In genomic region chr1:120539506-120540029, GRCm38 (mm10) we compare ENCODE assay signal across 22 mouse cellular contexts. TPM values are rescaled to one million over a fixed set of nuclear protein-coding genes. Genes with fewer than 3 reads are reported as not detected.
"Had no signal": no experiment of that assay in that cellular context is flagged by ENCODE, and none has a peak within 500 bp of the region (broad histone marks: within the 10 kb centered on the region; RNA-seq: fewer than 3 reads in every experiment).

No protein-coding gene starts in this region.

- H3K4me1 ChIP-seq: midbrain, embryonic 10.5 days; midbrain, embryonic 12.5 days; neural tube, embryonic 13.5 days; neural tube, embryonic 15.5 days had no signal

- H3K27me3 ChIP-seq: midbrain, embryonic 12.5 days; neural tube, embryonic 13.5 days; neural tube, embryonic 15.5 days had no signal

- DNase-seq: lung, adult 18-20 months; lung, embryonic 14.5 days; lung, postnatal 10 days; lung, postnatal 4 days; midbrain, embryonic 14.5 days; retina, postnatal 1 day; right cerebral cortex, adult 18-20 months; right cerebral cortex, postnatal 25 days; right cerebral cortex, postnatal 4 days; spleen, adult 18-20 months; thymus, adult 18-20 months; thymus, postnatal 14 days; thymus, postnatal 4 days had no signal

- H3K4me2 ChIP-seq: lung, embryonic 14.5 days; midbrain, embryonic 12.5 days; neural tube, embryonic 13.5 days; neural tube, embryonic 15.5 days had no signal

- H3K27ac ChIP-seq: midbrain, embryonic 10.5 days; midbrain, embryonic 12.5 days; neural tube, embryonic 13.5 days; neural tube, embryonic 15.5 days had no signal

- H3K9me3 ChIP-seq: midbrain, embryonic 10.5 days; midbrain, embryonic 12.5 days; neural tube, embryonic 13.5 days; neural tube, embryonic 15.5 days had no signal

- H3K9ac ChIP-seq: lung, embryonic 14.5 days; midbrain, embryonic 12.5 days; neural tube, embryonic 13.5 days; neural tube, embryonic 15.5 days had no signal

- H3K36me3 ChIP-seq: midbrain, embryonic 10.5 days; midbrain, embryonic 12.5 days; neural tube, embryonic 13.5 days; neural tube, embryonic 15.5 days had no signal

- H3K4me3 ChIP-seq: midbrain, embryonic 10.5 days; midbrain, embryonic 12.5 days; myocyte; neural tube, embryonic 13.5 days; neural tube, embryonic 15.5 days had no signal

RNA-seq across cellular contexts. Expression of gene Marco, which starts 34.7 kb away (rescaled TPM):
- total RNA-seq: megakaryocyte, adult 5-6 weeks; megakaryocyte-erythroid progenitor cell, adult 5-6 weeks had no signal
- polyA plus RNA-seq: midbrain, embryonic 10.5 days; midbrain, embryonic 12.5 days; midbrain, embryonic 14.5 days; myocyte; neural tube, embryonic 15.5 days; small intestine, adult 2 months; stomach, embryonic 14.5 days had no signal
